Mouse (Mus musculus): ENCODE measurements at regions not wholly inside any gene's neighbourhood (a gene's known extent, or its start where the extent isn't known, plus 50 kb on each side); places are given as distances from the start of the nearest gene placed in this dataset.

GRCm38 (mm10) chr8:118137846-118138245 lies 145.7 kb upstream of the Cdh13 start:
- no peak overlapping the region for H3K4me3 ChIP-seq (ENCODE audit: low read depth, low read length)
- no peak overlapping the region for H3K9ac ChIP-seq (ENCODE audit: low read depth, low read length)
- 0 out of 2 replicates have a peak, but pooled peaks cover 3% of the 10 kb centered on the region for H3K4me1 ChIP-seq (ENCODE audit: control insufficient read depth, insufficient read depth, low read length)
- H3K36me3 ChIP-seq (ENCODE audit: control insufficient read depth, insufficient read depth, low read length) = no peaks in the 10 kb centered on the region
- 68% methylated on average over 3 of the region's 3 CpGs for WGBS (ENCODE audit: insufficient replicate concordance)
- H3K27me3 ChIP-seq (ENCODE audit: control insufficient read depth, insufficient read depth, low read length) = no peaks in the 10 kb centered on the region
- H3K27ac ChIP-seq (ENCODE audit: low read depth, low read length) = no peak overlapping the region
- no peaks in the 10 kb centered on the region for H3K9me3 ChIP-seq (replicated peaks; ENCODE audit: control insufficient read depth, low read length)
- H3K4me2 ChIP-seq = no peak overlapping the region
- ATAC-seq (replicated peaks; ENCODE audit: insufficient number of reproducible peaks, low FRiP score, low TSS enrichment) = no peak

- ATAC-seq (replicated peaks; ENCODE audit: insufficient number of reproducible peaks, low FRiP score, low TSS enrichment) = no peak
- Histone ChIP-seq H3K9ac (ENCODE audit: low read depth, low read length) (no peak overlapping the region), H3K4me1 (ENCODE audit: control insufficient read depth, insufficient read depth, low read length) (peaks cover 7% of the 10 kb centered on the region; the same call in 1 of the 2 replicates), H3K4me2 (no peak overlapping the region), H3K36me3 (ENCODE audit: control insufficient read depth, insufficient read depth, low read length) (no peaks in the 10 kb centered on the region), H3K9me3 (replicated peaks; ENCODE audit: control insufficient read depth, low read length) (0 out of 2 replicates have a peak, but pooled peaks cover 4% of the 10 kb centered on the region), H3K27me3 (ENCODE audit: control insufficient read depth, insufficient read depth, low read length) (no peaks in the 10 kb centered on the region), H3K4me3 (ENCODE audit: low read depth, low read length) (no peak overlapping the region), H3K27ac (ENCODE audit: low read depth, low read length) (no peak overlapping the region)
- WGBS (ENCODE audit: insufficient replicate concordance) = 37% methylated on average over 7 of the region's 7 CpGs
Observed at GRCm38 (mm10) chr8:118124993-118125392, 158.5 kb upstream of the Cdh13 start.

GRCm38 (mm10) chr8:118114253-118114652 lies 169.3 kb upstream of the Cdh13 start:
- no peak for ATAC-seq (replicated peaks; ENCODE audit: insufficient number of reproducible peaks, low FRiP score, low TSS enrichment)
- Histone ChIP-seq H3K9me3 (replicated peaks; ENCODE audit: control insufficient read depth, low read length) (no peaks in the 10 kb centered on the region), H3K27me3 (ENCODE audit: control insufficient read depth, insufficient read depth, low read length) (no peaks in the 10 kb centered on the region), H3K4me2 (no peak overlapping the region), H3K4me1 (ENCODE audit: control insufficient read depth, insufficient read depth, low read length) (no peaks in the 10 kb centered on the region), H3K27ac (ENCODE audit: low read depth, low read length) (no peak overlapping the region), H3K9ac (ENCODE audit: low read depth, low read length) (no peak overlapping the region), H3K4me3 (ENCODE audit: low read depth, low read length) (no peak overlapping the region), H3K36me3 (ENCODE audit: control insufficient read depth, insufficient read depth, low read length) (no peaks in the 10 kb centered on the region)
- WGBS (ENCODE audit: insufficient replicate concordance) = 53% methylated on average over 8 of the region's 8 CpGs

GRCm38 (mm10) chr8:118104464-118105050 lies 179.0 kb upstream of the Cdh13 start:
- no peak for ATAC-seq (replicated peaks; ENCODE audit: insufficient number of reproducible peaks, low FRiP score, low TSS enrichment)
- WGBS (ENCODE audit: insufficient replicate concordance) = 74% methylated on average over 14 of the region's 14 CpGs
- no peak overlapping the region for H3K4me2 ChIP-seq

GRCm38 (mm10) chr8:118101346-118101745 lies 182.2 kb upstream of the Cdh13 start:
- Histone ChIP-seq H3K4me3 (ENCODE audit: low read depth, low read length) (no peak overlapping the region), H3K4me1 (ENCODE audit: control insufficient read depth, insufficient read depth, low read length) (no peaks in the 10 kb centered on the region), H3K36me3 (ENCODE audit: control insufficient read depth, insufficient read depth, low read length) (no peaks in the 10 kb centered on the region), H3K4me2 (no peak overlapping the region), H3K9me3 (replicated peaks; ENCODE audit: control insufficient read depth, low read length) (no peaks in the 10 kb centered on the region), H3K9ac (ENCODE audit: low read depth, low read length) (no peak overlapping the region), H3K27ac (ENCODE audit: low read depth, low read length) (no peak overlapping the region), H3K27me3 (ENCODE audit: control insufficient read depth, insufficient read depth, low read length) (no peaks in the 10 kb centered on the region)
- WGBS (ENCODE audit: insufficient replicate concordance) = 77% methylated on average over 8 of the region's 8 CpGs
- no peak for ATAC-seq (replicated peaks; ENCODE audit: insufficient number of reproducible peaks, low FRiP score, low TSS enrichment)

More at GRCm38 (mm10) chr8:118104464-118105050, 179.0 kb upstream of the Cdh13 start:
- H3K9me3 ChIP-seq (replicated peaks; ENCODE audit: control insufficient read depth, low read length) = no peaks in the 10 kb centered on the region
- H3K4me1 ChIP-seq (ENCODE audit: control insufficient read depth, insufficient read depth, low read length) = no peaks in the 10 kb centered on the region
- no peaks in the 10 kb centered on the region for H3K27me3 ChIP-seq (ENCODE audit: control insufficient read depth, insufficient read depth, low read length)
- no peak overlapping the region for H3K9ac ChIP-seq (ENCODE audit: low read depth, low read length)
- H3K36me3 ChIP-seq (ENCODE audit: control insufficient read depth, insufficient read depth, low read length) = no peaks in the 10 kb centered on the region
- H3K4me3 ChIP-seq (ENCODE audit: low read depth, low read length) = no peak overlapping the region
- no peak overlapping the region for H3K27ac ChIP-seq (ENCODE audit: low read depth, low read length)

- Histone ChIP-seq H3K27ac (ENCODE audit: low read depth, low read length) (no peak overlapping the region), H3K27me3 (ENCODE audit: control insufficient read depth, insufficient read depth, low read length) (no peaks in the 10 kb centered on the region), H3K36me3 (ENCODE audit: control insufficient read depth, insufficient read depth, low read length) (no peaks in the 10 kb centered on the region), H3K9ac (ENCODE audit: low read depth, low read length) (no peak overlapping the region), H3K9me3 (replicated peaks; ENCODE audit: control insufficient read depth, low read length) (no peaks in the 10 kb centered on the region), H3K4me1 (ENCODE audit: control insufficient read depth, insufficient read depth, low read length) (no peaks in the 10 kb centered on the region), H3K4me2 (no peak overlapping the region), H3K4me3 (ENCODE audit: low read depth, low read length) (no peak overlapping the region)
- WGBS (ENCODE audit: insufficient replicate concordance) = 37% methylated on average over 5 of the region's 5 CpGs
- ATAC-seq (replicated peaks; ENCODE audit: insufficient number of reproducible peaks, low FRiP score, low TSS enrichment) = no peak
Observed at GRCm38 (mm10) chr8:118062736-118063135, 220.8 kb upstream of the Cdh13 start.

- Histone ChIP-seq H3K9ac (ENCODE audit: low read depth, low read length) (no peak overlapping the region), H3K9me3 (replicated peaks; ENCODE audit: control insufficient read depth, low read length) (no peaks in the 10 kb centered on the region), H3K4me2 (no peak overlapping the region), H3K4me3 (ENCODE audit: low read depth, low read length) (no peak overlapping the region), H3K27me3 (ENCODE audit: control insufficient read depth, insufficient read depth, low read length) (no peaks in the 10 kb centered on the region), H3K4me1 (ENCODE audit: control insufficient read depth, insufficient read depth, low read length) (no peaks in the 10 kb centered on the region), H3K36me3 (ENCODE audit: control insufficient read depth, insufficient read depth, low read length) (no peaks in the 10 kb centered on the region), H3K27ac (ENCODE audit: low read depth, low read length) (no peak overlapping the region)
- WGBS (ENCODE audit: insufficient replicate concordance) = 80% methylated on average over 6 of the region's 6 CpGs
- ATAC-seq (replicated peaks; ENCODE audit: insufficient number of reproducible peaks, low FRiP score, low TSS enrichment) = no peak
Observed at GRCm38 (mm10) chr8:118056781-118057180, 226.8 kb upstream of the Cdh13 start.

- H3K27me3 ChIP-seq (ENCODE audit: control insufficient read depth, insufficient read depth, low read length) = no peaks in the 10 kb centered on the region
- H3K4me3 ChIP-seq (ENCODE audit: low read depth, low read length) = no peak overlapping the region
- H3K4me1 ChIP-seq (ENCODE audit: control insufficient read depth, insufficient read depth, low read length) = no peaks in the 10 kb centered on the region
- H3K9ac ChIP-seq (ENCODE audit: low read depth, low read length) = no peak overlapping the region
- H3K36me3 ChIP-seq (ENCODE audit: control insufficient read depth, insufficient read depth, low read length) = no peaks in the 10 kb centered on the region
- H3K4me2 ChIP-seq = no peak overlapping the region
- no peak overlapping the region for H3K27ac ChIP-seq (ENCODE audit: low read depth, low read length)
- 66% methylated on average over 5 of the region's 5 CpGs for WGBS (ENCODE audit: insufficient replicate concordance)
- ATAC-seq (replicated peaks; ENCODE audit: insufficient number of reproducible peaks, low FRiP score, low TSS enrichment) = no peak
- H3K9me3 ChIP-seq (replicated peaks; ENCODE audit: control insufficient read depth, low read length) = no peaks in the 10 kb centered on the region
Observed at GRCm38 (mm10) chr8:118055536-118055935, 228.0 kb upstream of the Cdh13 start.

GRCm38 (mm10) chr8:118050386-118050785 lies 233.1 kb upstream of the Cdh13 start:
- Histone ChIP-seq H3K9me3 (replicated peaks; ENCODE audit: control insufficient read depth, low read length) (no peaks in the 10 kb centered on the region), H3K9ac (ENCODE audit: low read depth, low read length) (no peak overlapping the region), H3K27ac (ENCODE audit: low read depth, low read length) (no peak overlapping the region), H3K36me3 (ENCODE audit: control insufficient read depth, insufficient read depth, low read length) (no peaks in the 10 kb centered on the region), H3K4me1 (ENCODE audit: control insufficient read depth, insufficient read depth, low read length) (no peaks in the 10 kb centered on the region), H3K4me2 (no peak overlapping the region), H3K4me3 (ENCODE audit: low read depth, low read length) (no peak overlapping the region), H3K27me3 (ENCODE audit: control insufficient read depth, insufficient read depth, low read length) (no peaks in the 10 kb centered on the region)
- 87% methylated on average over 3 of the region's 3 CpGs for WGBS (ENCODE audit: insufficient replicate concordance)
- no peak for ATAC-seq (replicated peaks; ENCODE audit: insufficient number of reproducible peaks, low FRiP score, low TSS enrichment)
